Mouse (Mus musculus) kidney, adult 11 months (tissue): Measurements from ENCODE around the gene Afdn.
"Not testable (repeated sequence)": the region's sequence is repeated elsewhere in the genome, so short reads cannot be mapped to it uniquely, and the experiment has no call there.

Source experiments
- DNase-seq: peaks from one replicate; pipeline ENCODE4 v3.0.0; 2022

Gene Afdn

DNA sequence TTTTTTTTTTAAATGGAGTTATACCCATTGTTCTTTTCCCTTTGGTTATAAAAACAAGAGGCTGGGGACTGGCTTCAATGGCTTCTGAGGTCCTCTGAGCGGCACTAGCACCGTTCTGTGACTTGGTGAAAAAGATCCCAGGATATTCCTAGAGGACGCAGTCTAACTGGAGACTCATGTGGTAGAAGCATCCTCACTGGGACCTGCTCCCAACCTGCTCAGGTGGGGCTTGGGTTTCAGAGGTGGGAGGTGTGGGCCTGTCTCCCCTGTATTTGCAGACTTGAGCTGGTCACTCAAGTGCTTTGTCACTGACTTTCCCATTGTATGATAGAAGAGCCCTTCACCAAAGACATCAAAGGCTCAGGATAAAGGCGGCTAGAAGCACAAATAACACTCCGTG, 20.4 kb upstream of the Afdn start:
- DNase-seq, result no peak

DNA sequence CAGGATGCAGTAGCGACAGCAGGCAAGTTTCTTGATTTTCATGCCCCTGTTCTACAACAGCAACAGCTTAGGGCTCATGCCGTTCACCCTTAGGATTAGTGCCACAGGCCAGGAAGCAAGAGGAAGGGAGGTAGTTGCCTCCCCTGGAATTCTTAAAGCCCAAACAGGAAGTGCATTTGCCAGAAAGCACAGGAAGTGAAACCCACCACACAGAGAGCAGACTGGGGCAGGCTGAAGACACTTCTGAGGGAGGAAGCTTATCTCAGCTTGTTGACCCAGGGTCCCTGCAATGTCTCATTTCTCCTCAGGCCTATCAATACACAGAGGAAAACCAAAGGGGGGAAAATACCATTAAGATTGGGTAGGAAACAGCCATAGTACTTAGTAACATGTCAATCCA, 19.5 kb upstream of the Afdn start:
- no peak for DNase-seq

DNA sequence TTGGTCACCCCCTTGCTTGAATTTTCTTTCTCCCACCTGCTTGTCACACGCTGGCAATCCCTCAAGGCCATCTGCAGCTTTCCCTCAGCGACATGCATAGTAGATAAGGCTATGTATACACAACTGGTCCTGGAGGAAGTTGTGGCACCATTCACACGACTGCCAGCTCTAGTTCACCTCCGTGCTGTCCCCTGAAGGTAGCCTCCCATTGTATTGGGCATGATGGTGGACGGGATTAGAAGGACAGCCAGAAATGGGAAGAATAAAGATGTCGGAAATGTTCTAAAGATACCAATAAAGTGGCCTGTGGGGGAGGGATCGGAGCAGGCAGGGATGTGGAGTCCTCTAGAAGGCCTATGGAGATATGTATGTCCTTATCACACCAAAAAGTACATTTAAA, 18.7 kb upstream of the Afdn start:
- DNase-seq, result no peak

DNA sequence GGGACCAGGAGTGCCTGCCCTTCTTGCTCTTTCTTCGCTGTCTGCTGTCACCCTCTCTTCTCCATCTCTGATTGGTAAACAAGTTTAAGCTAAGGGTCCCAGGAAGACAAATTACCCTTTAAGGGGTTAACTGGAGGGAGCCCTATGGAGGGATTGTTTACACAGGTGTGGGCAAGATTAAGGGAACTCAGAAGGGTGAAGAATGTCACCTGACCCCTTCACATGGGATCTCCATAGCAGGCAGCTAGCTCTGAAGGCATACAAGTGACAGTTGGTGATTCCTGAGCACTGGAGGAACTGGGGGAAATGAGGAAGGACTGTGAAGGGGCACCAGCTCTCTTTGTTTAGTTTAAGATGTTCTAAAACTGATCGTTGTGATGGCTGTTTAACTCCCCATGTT, 18.0 kb upstream of the Afdn start:
- no peak for DNase-seq

DNA sequence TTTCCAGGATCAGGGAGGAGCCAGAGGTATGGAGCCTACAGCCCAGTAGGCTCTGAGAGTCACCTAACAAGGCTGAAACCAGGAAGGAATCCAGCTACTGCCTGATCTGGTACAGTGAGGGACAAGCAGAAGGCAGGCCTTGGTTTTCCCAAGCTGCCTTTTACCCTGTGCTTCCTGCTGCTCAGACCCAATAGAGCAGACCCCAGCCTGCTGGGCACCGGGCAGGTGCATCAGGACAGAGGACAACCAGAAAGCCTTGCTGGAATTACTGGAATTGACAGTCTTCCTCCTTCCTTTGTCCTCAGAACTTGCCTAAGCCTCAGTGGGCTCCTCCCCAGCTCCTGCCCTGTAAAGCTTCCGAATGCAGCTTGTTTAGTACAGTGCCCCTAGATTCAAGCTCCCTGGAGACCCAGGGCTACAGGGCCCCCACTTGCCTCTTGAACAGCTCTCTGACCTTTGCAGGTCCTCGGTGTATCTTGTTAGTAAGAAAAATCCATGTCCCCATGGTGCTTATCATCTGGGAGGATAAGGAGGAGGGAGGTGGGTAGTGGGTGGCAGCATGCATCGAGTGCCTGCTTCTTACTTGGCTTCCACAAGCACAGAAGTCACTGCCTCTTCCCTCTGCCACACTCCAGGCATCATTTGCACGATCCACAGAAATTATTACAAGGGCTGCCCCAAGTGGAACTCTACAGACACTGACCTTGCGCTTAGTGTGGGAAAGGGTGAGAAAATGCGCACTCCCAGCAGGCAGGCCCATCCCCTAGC, 17.2 kb upstream of the Afdn start:
- peak; percentile 21 for DNase-seq

DNA sequence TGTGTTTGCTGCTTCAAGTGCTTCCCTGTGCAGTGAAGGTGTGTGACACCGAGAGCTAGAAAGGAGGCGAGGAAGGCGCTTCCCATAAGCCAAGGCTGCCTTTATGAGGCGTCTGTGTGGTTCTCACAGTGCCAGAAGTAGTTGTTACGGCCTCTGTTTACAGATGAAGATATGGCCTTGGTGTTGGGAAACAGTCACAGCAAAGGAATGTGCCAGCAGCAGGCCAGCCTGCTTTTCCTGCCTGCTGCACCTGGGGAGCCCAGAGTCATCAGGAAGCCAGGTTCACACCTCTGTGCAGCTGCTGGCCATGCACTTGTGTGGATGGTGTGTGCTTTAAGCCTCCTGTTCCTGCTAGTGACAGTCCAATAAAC, 16.6 kb upstream of the Afdn start:
- DNase-seq, result peak; percentile 70

DNA sequence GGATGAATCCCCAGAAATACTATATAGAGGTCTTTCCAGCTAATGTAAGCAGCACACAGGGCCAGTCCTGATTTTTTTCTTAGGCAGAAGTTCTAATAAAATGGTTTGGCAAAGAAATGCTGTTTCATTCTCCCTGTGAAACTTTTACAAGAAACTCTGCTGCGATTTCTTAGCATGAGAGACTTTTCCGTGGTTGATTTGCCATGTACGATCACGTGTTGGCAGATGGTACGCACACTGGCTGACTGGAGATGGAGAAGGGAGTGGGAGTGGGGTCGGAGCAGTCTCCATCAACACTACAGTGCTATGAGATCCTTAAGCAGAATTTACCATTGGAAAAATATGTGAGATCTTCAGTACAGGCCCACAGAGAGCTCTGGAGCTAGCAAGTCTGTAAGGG, 16.1 kb upstream of the Afdn start:
- DNase-seq, result no peak

DNA sequence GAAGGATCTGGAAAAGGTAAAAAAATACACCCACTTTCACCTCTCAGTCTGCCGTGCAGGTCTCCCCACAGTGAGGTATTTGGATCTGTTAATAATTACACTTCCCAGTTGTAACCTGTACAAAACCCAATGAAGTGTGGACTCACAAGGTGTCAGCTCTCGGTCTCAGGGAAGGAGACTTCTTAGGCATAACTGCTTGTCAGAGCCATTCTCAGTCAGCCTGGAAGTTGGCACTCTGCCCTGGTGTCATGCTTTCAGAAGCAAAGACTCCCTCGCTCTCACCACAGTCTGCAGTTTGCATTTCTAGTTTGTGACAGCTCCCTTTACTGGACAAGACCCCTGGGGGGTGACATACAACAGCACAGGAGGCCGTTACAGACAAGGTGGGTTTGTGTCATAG, 15.5 kb upstream of the Afdn start:
- DNase-seq, result peak; percentile 93

DNA sequence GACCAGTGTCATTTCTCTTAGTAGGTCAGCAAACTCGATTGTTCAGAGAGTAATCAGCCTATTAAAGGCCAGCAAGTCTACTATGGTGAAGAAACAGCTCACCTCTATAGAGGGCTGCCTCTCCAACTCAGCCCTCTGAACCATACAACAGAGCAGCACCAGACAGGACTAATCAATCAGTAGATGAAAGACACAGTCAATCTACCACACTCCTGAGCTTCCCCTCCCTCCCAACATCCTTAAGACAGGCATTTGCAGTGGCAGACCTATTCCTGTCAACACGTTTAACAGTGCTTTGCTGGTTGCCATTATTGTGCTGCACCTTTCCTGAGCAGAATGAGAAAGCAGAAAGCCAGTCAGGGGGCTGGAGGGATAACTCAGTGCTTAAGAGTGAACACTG, 15.0 kb upstream of the Afdn start:
- DNase-seq, result peak; percentile 35

DNA sequence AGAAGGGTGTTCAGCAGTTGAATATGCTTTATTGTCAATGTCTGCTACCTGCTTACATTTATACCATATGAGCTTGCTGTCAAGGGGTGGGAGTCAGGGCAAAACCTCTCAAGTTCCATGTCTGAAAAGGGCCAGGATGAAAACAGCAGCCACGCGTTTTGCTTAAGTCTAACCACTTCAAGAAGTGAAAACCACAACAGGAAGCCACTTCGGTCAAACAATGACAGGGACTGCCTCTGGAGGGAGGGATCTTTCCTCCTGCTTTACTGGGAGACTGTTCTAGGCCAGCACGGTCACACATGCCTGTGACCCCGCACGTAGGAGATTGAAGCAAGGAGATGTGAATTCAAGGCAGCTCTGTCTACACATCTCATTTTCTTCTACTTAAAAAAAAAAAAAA, 14.0 kb upstream of the Afdn start:
- DNase-seq, result no peak

DNA sequence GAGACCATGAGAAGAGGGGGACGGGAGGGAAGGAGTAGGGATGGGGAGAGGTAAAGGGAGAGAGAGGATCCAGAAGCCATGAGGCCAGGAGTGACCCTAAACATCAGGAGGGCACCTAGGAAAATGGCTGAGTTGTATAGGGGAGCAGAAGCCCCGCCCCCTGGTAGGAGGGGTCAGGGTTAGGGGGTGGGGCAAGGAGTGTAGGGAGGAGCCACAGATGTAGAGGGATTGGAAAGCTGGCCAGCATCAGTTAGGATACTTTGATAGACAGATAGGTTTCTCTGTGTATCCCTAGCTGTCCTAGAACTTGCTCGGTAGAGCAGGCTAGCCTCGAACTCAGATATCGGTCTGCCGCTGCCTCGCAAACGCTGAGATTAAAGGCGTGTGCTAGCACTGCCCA, 12.7 kb upstream of the Afdn start:
- DNase-seq, result no peak

DNA sequence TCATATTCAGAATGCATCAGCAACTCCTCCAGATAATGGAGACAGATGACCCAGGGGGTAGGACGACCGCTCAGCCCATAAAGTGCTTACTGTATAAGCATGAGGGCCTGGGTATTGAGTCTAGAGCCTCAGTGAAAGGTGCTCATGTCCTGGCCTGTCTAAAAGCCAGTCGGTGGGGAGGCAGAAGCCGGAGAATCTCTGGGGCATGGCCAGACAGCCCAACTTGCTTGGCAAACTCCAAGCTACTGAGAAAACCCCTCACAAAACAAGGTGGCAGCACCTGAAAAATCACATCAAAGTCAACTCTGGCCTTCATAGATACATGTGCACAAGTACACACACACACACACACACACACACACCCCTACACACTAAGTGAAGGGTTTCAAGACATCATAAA, 11.3 kb upstream of the Afdn start:
- no peak for DNase-seq

DNA sequence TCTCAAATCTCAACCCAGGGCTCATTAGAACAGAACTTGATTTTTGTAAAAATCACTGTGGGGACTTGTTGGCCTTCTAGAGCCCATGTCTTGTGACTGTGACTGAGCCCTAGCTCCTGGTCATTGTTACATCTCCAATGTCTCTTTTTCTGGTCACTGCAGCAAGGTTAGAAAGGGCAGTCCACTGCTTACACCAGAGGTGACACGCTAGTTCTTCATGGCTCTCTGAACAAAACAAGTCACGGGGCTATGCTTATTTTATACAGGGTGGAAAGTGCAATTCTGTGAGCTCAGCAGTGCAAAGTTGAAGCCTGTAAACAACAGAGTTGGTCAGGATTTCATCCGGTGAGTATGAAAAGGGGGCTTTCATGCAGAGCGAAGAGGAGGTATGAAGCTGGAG, 6.4 kb upstream of the Afdn start:
- peak; percentile 37 for DNase-seq

DNA sequence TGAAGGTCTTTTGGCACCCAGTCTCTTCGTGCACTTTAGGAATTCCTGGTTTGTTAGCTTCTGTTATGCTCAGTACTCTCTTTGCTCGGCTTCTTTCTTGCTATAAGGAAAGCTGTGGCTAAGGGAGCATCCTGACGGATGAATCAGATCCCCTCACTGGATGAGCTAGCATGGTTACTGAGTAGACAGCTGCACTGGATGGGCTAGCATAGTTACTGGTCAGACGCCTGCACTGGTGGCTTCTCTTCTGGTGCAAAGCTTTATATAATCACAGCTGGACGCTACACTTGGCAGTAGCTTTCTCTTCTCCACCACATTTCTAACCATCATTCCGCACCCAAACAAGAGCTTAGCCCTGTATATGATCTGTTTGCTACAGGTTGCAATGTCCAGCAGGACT, 5.4 kb upstream of the Afdn start:
- DNase-seq, result no peak

DNA sequence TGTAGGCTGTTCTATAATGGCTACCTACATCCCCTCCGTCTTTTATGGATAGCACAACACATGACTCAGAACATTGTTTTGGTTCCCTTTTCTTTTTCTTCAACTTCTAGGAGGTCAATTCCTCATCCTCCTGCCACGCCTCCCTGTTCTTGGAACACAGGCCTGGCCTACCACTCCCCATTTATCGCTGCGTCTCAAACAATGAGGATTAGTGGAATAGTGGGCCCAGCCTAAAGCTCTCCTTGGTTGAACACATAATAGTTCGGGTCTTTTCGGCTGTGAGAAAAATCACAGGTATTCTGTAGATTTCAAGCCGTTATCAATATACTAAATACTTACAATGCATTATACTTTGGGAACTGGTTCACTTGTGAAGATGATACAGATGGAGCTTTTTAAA, 1.8 kb upstream of the Afdn start:
- DNase-seq, result no peak

DNA sequence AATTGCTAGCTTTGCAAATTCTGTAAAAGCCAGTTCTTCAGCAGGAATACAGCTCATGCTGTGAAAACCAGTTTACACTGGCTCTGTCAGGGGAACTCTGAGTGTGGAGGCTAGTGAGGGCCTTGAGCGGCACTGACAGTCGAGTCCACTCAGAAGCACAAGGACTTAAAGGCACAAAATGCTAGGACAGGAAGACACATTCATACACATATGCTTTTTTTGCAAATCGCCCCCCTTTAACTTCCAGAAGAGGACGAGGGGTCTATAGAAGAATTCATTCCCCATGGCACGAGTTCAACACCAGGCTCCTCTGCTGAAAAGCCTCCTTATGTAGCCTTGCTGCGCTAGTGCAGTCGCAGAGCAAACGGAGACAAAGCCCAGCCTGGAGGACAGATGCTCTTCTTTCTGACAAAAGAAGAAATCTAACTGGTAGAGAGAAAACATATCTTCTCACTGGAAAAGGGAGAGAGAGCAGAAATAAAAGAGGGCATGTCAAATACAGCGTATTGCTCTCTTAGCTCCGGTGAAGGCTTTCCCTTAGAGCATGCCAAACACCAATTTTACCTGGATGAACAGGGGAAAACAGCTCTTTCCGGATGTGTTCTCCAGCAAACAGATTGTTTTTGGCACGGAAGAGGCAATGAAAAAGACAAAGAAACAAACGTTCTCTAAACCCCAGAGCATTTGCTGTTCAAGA, 1.0 kb upstream of the Afdn start:
- peak; percentile 57 for DNase-seq

DNA sequence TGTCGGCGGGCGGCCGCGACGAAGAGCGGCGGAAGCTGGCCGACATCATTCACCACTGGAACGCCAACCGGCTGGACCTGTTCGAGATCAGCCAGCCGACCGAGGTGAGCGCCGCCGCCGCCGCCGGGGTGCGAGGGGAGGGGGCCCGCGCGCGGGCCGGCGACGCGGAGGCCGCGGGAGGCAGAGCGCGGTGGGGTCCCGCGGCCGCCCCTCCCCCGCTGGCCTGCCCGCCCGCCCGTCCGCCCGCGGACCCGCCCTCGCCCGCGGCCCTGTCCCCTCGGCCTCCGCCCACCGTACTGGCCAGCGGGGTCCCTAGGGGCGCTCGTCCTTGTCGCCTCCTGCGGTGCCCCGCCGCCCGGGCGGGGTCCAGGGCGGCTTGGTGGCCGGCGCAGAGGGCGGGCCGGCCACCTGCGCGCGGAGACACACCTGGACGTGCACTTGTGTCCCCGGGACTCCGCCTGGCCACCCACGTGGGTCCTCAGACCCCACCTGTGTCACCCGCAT, 388 bp downstream of the Afdn start:
- DNase-seq, result no peak

DNA sequence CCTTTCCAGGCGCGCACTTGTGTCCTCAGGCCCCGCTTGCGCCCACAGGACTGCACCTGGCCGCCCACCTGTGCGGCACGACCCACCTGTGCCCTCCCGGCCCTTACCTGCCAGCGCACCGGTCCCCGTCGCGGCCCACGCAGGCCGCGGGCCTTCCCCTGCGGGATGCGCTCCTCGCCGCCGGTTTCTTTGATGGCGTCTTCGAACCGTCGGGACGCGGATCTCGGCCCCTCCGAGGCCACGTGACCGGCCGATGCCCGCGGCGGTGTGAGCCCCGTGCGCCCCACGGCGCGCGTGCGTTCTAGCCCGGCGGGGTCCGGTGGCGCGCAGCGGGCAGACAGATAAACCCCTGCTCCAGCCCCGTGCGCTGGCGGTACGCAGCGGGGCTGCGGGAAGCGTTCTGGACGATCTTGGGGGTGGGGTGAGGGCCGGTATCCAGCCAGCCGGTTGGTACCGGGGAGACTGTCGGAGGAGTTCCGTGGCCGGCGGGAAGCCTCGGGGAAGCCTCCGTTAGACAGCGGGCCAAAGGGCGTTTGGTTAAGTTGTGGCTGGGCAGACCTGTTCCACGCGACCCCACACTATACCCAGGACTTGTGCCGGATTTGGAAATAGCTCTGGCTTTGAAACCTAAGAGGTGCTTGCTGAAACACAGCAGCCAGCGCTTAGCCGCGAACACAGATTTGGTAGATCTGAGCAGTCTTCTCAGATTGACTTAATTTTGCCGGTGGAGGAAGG, 1.0 kb downstream of the Afdn start, which contains the start of gene Tcte2:
Gene Tcte2, minus strand, starts transcription at position 647 of the 735 bp plus-strand sequence.
- peak; percentile 59 for DNase-seq

DNA sequence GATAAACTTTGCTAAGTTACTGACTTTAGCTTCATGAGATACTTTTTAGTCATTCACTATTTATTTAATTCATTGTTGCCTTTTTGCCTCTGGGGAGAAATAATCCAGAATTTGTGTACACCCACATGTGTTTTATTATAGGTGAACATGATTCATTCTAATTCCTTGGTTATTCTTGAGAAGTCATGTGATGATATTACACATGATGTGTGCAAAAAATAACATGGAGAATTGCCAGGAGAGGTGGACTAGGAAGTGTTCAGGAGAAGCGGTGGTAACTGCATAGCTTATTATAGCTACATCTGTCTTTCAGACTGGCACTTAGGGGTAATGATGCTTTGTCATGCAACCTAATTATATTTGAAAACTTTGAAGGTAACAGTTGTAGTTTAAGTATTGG, 3.5 kb downstream of the Afdn start:
- DNase-seq, result no peak

DNA sequence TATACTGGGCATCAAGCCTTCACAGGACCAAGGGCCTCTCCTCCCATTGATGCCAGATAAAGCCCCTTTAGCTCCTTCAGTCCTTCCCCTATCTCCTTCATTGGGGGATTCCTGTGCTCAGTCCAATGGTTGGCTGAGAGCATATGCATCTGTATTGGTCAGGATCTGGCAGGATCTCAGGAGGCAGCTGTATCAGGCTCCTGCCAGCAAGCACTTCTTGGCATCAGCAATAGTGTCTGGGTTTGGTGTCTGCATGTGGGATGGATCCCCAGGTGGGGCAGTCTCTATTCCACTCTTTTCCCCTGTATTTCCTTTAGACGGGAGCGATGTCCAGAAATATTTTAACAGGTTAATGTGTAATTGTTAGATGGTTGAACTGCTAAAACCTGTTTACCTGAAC, 4.6 kb downstream of the Afdn start:
- not testable (repeated sequence) for DNase-seq

DNA sequence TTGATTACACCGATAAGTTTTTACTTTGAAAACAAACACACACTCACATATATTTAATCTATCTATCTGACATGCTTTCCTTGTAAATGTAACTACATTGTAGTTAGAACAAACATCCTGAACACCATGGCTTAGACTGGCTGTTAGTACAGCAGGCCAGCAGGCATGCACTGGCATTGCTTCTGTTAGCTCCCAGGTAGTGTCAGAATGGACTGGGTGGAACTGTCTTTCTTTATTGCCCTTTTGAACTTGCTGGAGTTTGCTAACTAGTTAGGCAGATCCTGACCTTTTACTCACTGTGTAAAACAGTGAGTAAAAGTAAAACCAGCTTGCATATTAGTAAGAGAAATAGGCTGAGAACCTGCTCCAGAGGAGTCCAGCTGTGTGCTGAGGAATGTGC, 8.2 kb downstream of the Afdn start:
- DNase-seq, result peak; percentile 39

DNA sequence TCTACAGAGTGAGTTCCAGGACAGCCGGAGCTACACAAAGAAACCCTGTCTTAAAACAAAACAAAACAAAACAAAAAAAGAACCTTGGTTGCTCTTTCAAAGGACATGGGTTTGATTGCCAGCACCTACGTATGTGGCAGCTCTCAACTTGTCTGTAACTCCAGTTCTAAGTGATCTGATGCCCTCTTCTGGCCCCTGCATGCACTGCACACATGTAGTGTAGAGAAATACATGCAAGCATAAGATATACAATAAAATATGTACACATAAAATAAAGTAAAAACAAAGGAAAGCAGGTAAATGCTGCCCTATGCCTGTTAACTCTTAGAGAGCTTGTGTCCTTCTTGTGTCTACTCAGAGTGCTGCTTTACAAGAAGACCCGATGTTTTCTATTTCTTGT, 8.9 kb downstream of the Afdn start:
- DNase-seq, result no peak

DNA sequence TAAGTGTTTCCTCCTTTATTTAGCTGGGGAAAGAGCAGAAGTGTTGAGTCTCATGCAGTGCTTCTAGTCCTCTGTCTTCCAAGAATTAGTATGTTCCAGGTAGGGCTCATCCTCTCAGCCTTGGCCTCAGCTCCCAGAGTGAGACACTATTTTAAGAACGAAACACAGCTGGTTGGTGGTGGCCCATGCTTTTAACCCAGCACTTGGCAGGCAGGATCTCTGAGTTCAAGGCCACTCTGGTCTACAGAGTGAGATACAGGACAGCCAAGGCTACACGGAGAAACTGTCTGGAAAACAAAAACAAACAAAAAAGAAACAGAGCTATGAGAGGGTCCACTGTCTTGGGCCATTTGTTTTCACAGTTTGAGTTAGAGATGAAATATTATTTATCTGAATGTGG, 17.3 kb downstream of the Afdn start:
- no peak for DNase-seq

DNA sequence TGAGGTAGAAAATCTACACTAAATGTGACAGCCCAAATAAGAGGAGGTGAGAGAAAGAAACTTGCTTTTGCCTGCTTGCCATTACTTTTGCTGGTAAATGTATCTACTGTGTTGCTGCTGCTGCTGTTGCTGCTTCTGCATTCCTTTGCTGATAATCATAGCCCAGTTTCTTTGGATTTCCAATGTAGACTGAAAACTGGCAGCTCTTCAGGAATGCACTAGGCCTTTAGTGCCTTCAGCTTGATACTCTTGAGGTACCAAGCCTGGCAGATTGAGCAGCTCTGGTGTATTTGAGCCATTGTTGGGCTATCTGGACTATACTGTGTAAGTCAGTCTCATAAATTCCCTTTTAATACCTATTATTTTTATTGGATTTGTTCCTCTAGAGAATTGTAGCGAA, 18.5 kb downstream of the Afdn start:
- DNase-seq, result no peak
